Mouse (Mus musculus) heart, embryonic 12.5 days (tissue): ENCODE results near the gene Gng10. TPM values are rescaled to one million over a fixed set of nuclear protein-coding genes. Genes with fewer than 3 reads are reported as not detected.

Source experiments
- ATAC-seq: fragments of 200-750 bp; cut with Nextera tagmentation; 2 replicates; pipeline ENCODE4 v1.8.0; 2017; ENCODE audit warnings: moderate TSS enrichment, moderate library complexity; ENCODE audit not compliant: insufficient number of reproducible peaks, low FRiP score
- H3K27ac ChIP-seq: fragments of 300-500 bp; sonication (generic); 2 replicates; pipeline ENCODE4 v1.5.1; 2016; ENCODE audit warnings: mild to moderate bottlenecking, moderate library complexity; ENCODE audit not compliant: poor library complexity, severe bottlenecking
- H3K27me3 ChIP-seq: fragments of 300-500 bp; sonication (generic); replicated peaks from 2 replicates; pipeline ENCODE4 v1.6.1; 2016; ENCODE audit warnings: mild to moderate bottlenecking, moderate library complexity
- H3K36me3 ChIP-seq: fragments of 300-500 bp; sonication (generic); 2 replicates; pipeline ENCODE4 v1.6.1; 2016; ENCODE audit warnings: mild to moderate bottlenecking, moderate library complexity
- H3K4me1 ChIP-seq: fragments of 300-500 bp; sonication (generic); replicated peaks from 2 replicates; pipeline ENCODE4 v1.6.1; 2016; ENCODE audit warnings: mild to moderate bottlenecking
- H3K4me2 ChIP-seq: fragments of 300-500 bp; sonication (generic); 2 replicates; pipeline ENCODE4 v1.6.1; 2016; ENCODE audit warnings: mild to moderate bottlenecking, moderate library complexity
- H3K4me3 ChIP-seq: fragments of 300-500 bp; sonication (generic); 2 replicates; pipeline ENCODE4 v1.5.1; 2016; ENCODE audit warnings: mild to moderate bottlenecking
- H3K9ac ChIP-seq: fragments of 300-500 bp; sonication (generic); 2 replicates; pipeline ENCODE4 v1.6.1; 2016; ENCODE audit warnings: mild to moderate bottlenecking, moderate library complexity
- H3K9me3 ChIP-seq: fragments of 300-500 bp; sonication (generic); replicated peaks from 2 replicates; pipeline ENCODE4 v1.6.1; 2016; ENCODE audit warnings: mild to moderate bottlenecking, moderate library complexity
- WGBS: fragments of 180-500 bp; shearing (Covaris S2); methylation state at CpG from one replicate; pipeline ENCODE4 v1.1.7; 2016; 5-methylcytosine and 5-hydroxymethylcytosine counted together
- polyA plus RNA-seq: library from polyadenylated mRNA; unstranded; fragments of >200 nt; fragmentation: Nextera tagmentation; extraction: Ambion mirVana; gene quantifications from 2 replicates; pipeline ENCODE4 v1.2.1, GENCODE M21; 2016

The Gng10 gene
- polyA plus RNA-seq, 1 experiment from 2014 or later = 47.7 TPM

DNA sequence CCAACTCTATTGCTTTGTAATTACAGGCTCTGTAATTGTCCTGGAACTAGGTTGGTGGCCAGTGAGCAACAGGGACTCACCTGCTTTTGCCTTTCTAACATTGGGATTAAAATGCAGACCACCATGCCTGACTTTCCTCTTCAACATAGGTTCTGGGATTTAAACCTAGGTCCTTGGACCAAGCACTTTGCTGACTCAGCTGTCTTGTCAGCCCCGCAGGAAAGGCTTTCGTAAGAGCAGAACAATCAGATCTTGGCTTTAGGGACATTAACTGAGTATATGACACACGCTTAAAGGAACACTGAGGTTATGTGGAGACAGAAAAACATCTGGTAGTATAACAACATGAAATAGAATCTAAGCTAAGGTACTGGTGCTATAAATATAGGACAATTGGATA, 23.0 kb downstream of the Gng10 start:
- H3K9ac ChIP-seq = no peak overlapping the region
- H3K27ac ChIP-seq = no peak overlapping the region
- H3K4me1 ChIP-seq = peaks cover 5% of the 10 kb centered on the region; the same call in 1 of the 2 replicates
- no peaks in the 10 kb centered on the region for H3K36me3 ChIP-seq
- 71% methylated on average over 3 of the region's 3 CpGs for WGBS
- no peaks in the 10 kb centered on the region for H3K9me3 ChIP-seq
- H3K27me3 ChIP-seq = no peaks in the 10 kb centered on the region
- no peak overlapping the region for H3K4me3 ChIP-seq
- no peak for ATAC-seq
- no peak overlapping the region for H3K4me2 ChIP-seq

DNA sequence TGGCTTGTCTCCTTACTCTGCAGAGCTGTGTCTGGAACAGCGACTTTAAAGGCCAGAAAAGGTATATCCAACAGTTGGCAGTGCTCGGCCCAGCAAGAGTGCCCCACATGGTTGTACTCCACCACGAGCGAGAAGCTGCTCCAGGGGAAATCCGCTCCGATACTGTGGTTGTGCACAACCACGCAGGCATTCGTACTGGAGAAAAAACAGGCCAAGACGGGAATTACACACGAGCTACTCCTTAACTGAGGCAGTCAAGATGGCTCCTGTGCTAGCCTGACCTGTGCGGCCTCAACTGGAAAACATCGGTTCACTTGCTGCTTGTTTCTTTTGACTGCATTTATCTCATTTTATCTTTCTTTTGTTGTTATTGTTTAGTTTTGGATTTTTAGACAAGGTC, 27.6 kb downstream of the Gng10 start:
- Histone ChIP-seq H3K36me3 (no peaks in the 10 kb centered on the region), H3K9me3 (no peaks in the 10 kb centered on the region), H3K9ac (no peak overlapping the region), H3K4me2 (no peak overlapping the region), H3K4me1 (no peaks in the 10 kb centered on the region), H3K4me3 (no peak overlapping the region), H3K27me3 (no peaks in the 10 kb centered on the region), H3K27ac (no peak overlapping the region)
- 72% methylated on average over 12 of the region's 12 CpGs for WGBS
- no peak for ATAC-seq

DNA sequence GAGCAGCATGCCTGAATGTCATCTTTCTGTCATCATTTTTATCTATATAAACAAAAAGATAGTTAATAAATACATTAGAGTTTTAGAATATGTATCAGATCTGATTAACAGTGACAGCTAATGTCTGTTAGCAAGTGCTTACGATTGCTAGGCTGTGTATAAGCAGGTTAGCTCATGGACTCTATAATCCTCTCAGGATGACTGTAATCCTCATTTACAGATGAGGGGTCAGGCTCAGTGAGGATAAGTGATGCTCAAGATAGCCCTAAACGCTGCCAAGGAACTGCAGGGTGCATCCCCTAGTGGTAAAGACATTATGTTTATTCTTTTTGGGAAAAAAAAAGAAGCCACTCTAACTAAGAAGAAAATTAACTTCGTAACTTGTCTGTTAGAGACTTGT, 34.4 kb downstream of the Gng10 start:
- Histone ChIP-seq H3K4me3 (no peak overlapping the region), H3K9me3 (no peaks in the 10 kb centered on the region), H3K4me1 (no peaks in the 10 kb centered on the region), H3K9ac (no peak overlapping the region), H3K27me3 (no peaks in the 10 kb centered on the region), H3K4me2 (no peak overlapping the region), H3K36me3 (no peaks in the 10 kb centered on the region), H3K27ac (no peak overlapping the region)
- WGBS = 40% methylated on average over 3 of the region's 3 CpGs
- no peak for ATAC-seq

DNA sequence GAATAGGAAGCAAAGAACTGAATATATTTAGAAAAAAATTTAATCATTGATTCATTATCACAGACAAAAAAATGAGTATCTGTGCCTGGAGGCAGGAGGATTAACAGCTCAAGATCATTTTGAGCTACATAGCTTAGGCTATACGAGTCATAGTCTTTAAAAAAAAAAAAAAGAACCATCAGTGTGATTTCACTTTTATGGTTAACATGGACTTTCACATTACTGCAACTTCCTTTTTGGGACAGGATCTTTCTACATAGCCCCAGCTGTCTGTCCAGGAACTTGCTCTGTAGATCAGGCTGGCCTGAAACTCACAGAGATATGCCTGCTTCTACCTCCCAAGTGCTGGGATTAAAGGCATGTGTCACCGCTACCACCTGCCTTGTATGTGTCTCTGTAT, 48.5 kb downstream of the Gng10 start:
- 71% methylated on average over 2 of the region's 2 CpGs for WGBS
- ATAC-seq = no peak
- Histone ChIP-seq H3K4me2 (no peak overlapping the region), H3K4me1 (no peaks in the 10 kb centered on the region), H3K9ac (no peak overlapping the region), H3K27me3 (peaks cover 3% of the 10 kb centered on the region; the same call in 1 of the 2 replicates), H3K9me3 (no peaks in the 10 kb centered on the region), H3K4me3 (no peak overlapping the region), H3K27ac (no peak overlapping the region), H3K36me3 (no peaks in the 10 kb centered on the region)

DNA sequence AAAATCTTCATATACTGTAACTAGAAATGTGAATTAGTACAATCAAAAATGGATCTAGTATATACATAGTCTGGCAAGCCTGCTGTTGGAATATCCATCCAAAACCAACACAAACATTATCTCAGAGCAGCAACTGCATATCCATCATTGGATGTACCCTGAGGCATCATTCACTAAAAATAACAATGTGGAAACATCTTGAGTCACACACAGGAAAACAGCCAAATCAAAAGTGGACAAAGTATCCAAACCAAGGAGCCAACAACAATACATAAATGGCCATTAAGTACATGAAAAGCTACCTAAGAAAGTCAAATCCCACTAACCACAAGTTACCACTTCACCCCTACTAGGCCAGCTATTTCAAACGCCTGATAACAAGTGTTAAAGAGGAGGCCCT, 54.5 kb downstream of the Gng10 start:
- Histone ChIP-seq H3K4me1 (peaks cover 3% of the 10 kb centered on the region; the same call in 1 of the 2 replicates), H3K4me3 (no peak overlapping the region), H3K4me2 (no peak overlapping the region), H3K9me3 (no peaks in the 10 kb centered on the region), H3K27ac (no peak overlapping the region), H3K9ac (no peak overlapping the region), H3K27me3 (no peaks in the 10 kb centered on the region), H3K36me3 (no peaks in the 10 kb centered on the region)
- no peak for ATAC-seq
- 17% methylated on average over 1 of the region's 1 CpGs for WGBS

Other genes with a start within 250 kb of the Gng10 start
- 0.04 TPM in 1 of 2 replicates, not detected in the other for gene Olfr267, start 247.4 kb upstream of the Gng10 start, polyA plus RNA-seq
- 40.1 and 40.6 TPM in 2 replicates for gene Ecpas, start 122.3 kb upstream of the Gng10 start, polyA plus RNA-seq
- gene Zkscan16, start 91.5 kb upstream of the Gng10 start, polyA plus RNA-seq = 0.38 and 0.62 TPM in 2 replicates
- gene Ptgr1, start 48.0 kb upstream of the Gng10 start, polyA plus RNA-seq = 9.0 and 9.7 TPM in 2 replicates
- gene Dnajc25, start 40.0 kb upstream of the Gng10 start, polyA plus RNA-seq = 12.3 and 14.1 TPM in 2 replicates
- gene Gm20503, start 31.9 kb upstream of the Gng10 start, polyA plus RNA-seq = 14.6 and 17.5 TPM in 2 replicates
- not detected in 2 replicates for gene AI481877, start 103.9 kb downstream of the Gng10 start, polyA plus RNA-seq
- gene Ugcg, start 154.2 kb downstream of the Gng10 start, polyA plus RNA-seq = 12.3 and 12.5 TPM in 2 replicates